Mouse (Mus musculus) cortical plate, adult 2 months (tissue): ENCODE data around the gene Rrbp1.

Experiments used
- CTCF ChIP-seq: fragments of 200-500 bp; IDR thresholded peaks from 2 replicates; pipeline ENCODE4 v1.5.1; 2011; ENCODE audit warnings: mild to moderate bottlenecking, control low read depth, low read length; ENCODE audit not compliant: insufficient read depth; ENCODE audit errors: extremely low read depth
- POLR2A ChIP-seq: fragments of 200-500 bp; IDR thresholded peaks from 2 replicates; pipeline ENCODE4 v1.6.1; 2011; ENCODE audit warnings: mild to moderate bottlenecking, low read length, control low read depth; ENCODE audit not compliant: insufficient read depth; ENCODE audit errors: extremely low read depth

GRCm38 (mm10) chr2:144032664-144033063 lies 21.6 kb upstream of the Rrbp1 start, which contains the start of gene Banf2:
- TF ChIP-seq CTCF (no peak), POLR2A (no peak)
